Mouse (Mus musculus) lung, postnatal 14 days (tissue): Measurements from ENCODE around the gene Esyt1.
"Not testable (repeated sequence)": the region's sequence is repeated elsewhere in the genome, so short reads cannot be mapped to it uniquely, and the experiment has no call there.

Experiments used
- DNase-seq: peaks from one replicate; pipeline ENCODE4 v3.0.0; 2021

Gene Esyt1

DNA sequence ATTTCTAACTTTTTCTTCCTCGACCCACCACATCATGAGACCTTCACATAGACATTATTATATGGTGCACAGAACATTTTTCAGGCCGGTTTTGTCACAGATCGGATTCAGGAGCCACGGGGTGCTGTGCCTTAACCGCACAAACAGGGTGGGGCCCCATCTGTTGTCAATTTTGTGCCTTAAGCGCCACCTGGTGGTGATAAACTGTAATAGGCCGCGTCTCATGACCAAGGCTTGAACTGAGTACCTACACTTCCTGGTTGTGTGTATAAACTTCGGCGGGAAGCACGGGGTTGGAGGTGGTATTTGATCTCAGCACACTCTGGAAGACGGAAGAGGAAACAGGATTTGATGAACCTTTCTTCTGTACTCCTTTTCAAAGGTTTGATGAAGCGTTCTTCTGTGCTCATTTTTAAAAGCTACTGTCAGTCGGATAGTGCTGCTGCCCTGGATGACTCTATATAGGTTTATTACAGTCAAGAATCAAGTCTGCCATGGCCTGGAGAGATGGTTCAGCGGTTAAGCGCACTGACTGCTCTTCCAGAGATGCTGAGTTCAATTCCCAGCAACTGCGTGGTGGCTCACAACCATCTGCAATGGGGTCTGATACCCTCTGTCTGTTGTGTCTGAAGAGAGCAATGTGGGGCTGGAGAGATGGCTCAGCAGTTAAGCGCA is 10.7 kb upstream of the Esyt1 start:
- DNase-seq: peak; percentile 92

DNA sequence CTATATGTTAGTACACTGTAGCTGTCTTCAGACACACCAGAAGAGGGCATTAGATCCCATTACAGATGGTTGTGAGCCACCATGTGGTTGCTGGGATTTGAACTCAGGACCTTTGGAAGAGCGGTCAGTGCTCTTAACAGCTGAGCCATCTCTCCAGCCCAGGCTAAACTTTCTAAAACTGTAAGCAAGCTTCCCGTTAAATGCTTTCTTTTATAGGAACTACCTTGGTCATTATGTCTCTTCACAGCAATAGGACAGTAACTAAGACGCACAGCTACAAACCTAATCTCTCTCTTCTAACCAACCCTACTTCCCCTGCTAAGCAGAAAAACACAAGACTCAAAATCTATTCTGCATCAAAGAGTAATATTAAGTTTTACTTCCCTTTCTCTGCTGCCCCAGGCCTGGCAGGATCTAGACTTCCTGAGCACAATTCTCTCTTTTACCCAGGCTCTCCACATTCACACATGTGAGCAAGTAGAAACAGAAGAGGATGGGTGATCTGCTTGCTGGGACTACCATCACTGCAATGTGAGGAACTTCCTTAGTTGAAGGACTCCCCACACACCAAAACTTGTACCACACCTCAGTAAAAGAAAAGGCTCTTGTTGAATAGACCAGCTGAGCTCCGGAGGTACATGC is 10.1 kb upstream of the Esyt1 start:
- DNase-seq: no peak

DNA sequence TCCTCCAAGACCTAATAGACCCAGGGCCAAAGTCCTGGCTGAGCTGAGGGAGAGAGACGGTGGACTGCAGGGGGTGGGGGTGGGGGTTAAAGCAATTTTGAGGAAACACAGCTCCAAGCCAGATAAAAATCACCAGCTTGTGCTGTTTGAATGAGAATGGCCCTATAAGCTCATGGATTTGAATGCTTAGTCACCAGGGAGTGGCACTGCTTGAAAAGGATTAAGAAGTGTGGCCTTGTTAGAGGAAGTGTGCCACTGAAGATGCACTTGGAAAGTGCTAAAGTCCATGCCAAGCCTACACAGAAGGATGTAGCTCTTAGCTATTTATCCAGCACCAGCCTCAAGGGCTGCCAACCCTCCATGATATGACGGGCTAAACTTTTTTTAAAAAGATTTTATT is 9.5 kb upstream of the Esyt1 start:
- no peak for DNase-seq

DNA sequence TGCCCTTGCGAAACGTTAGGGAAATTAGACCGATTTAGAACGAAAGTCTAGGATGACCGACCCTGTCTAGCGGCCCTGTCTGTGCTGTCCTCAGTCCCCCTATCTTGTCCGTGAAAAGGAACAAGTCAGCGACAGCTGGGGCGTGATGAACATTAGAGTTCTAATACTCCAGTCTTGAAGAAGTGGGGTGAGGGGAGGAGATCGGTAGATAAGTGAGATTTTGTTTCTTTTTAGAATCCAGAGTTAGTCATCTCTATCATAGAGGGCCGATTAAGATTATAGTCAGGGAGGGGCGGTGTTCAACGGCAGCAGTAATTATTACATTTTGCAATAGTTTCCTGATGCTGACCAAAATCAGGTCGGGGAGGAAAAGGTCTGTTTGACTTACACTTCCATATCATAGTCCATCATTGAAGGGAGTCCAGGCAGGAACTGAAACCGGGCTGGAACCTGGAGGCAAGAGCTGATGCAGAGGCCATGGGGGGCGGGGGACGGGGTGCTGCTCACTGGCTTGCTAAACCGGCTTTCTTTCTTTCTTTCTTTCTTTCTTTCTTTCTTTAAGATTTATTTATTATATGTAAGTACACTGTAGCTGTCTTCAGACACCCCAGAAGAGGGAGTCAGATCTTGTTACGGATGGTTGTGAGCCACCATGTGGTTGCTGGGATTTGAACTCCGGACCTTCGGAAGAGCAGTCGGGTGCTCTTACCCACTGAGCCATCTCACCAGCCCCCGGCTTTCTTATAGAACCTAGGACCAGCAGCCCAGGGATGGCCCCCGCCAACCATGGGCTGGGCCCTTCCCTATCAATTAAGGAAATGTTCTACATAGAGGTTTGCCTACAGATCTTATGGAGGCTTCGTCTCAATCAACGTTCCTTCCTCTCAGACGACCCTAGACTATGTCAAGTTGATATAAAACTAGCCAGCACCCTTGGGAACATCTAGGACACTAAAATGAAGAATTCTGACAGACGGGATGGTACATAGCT is 990 bp upstream of the Esyt1 start:
- DNase-seq: no peak

DNA sequence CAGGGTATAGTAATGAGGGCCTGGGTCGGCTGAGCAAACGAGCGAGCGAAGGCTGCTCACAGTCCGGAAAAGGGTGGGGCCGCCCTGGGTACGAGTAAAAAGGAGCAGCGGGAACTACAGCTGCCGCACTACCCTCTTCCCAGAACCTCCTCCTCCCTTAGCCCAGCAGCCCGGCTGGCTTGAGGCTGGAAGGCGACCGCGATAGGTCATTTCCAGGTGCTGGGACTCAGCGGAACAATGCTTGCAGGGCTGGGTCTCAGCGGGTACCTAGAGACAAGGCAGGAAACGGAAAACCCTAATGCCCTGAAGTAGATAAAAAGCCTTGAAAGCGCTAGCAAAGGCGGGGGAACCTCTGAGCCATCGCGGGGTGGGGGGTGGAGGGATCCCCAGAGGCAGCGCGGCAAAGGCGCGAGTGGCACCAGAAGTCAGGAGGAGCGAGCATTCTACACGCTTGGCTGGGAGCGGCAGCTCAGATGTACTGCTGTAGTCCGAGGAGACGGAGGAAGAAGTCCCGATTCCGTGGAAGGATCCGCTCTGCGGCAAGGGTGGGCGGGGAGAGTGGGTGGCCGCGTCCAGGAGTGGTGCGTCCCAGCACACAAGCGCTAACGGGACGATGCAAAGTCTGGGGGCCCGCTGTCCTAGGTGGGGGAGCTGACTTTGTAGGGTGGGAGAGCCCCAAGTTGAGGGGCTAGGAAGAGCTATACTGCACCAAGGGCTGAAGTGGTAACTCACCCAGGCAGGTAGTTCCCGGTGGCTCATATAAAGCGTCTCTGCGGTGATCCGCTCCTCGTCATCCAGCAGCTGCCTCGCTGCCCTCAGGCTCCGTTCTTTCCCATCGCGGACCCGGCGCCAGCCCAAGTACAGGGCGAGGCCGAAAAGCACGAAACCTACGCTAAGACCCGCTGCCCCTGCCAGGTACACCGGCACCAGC is 674 bp downstream of the Esyt1 start:
- peak; percentile 62 for DNase-seq

DNA sequence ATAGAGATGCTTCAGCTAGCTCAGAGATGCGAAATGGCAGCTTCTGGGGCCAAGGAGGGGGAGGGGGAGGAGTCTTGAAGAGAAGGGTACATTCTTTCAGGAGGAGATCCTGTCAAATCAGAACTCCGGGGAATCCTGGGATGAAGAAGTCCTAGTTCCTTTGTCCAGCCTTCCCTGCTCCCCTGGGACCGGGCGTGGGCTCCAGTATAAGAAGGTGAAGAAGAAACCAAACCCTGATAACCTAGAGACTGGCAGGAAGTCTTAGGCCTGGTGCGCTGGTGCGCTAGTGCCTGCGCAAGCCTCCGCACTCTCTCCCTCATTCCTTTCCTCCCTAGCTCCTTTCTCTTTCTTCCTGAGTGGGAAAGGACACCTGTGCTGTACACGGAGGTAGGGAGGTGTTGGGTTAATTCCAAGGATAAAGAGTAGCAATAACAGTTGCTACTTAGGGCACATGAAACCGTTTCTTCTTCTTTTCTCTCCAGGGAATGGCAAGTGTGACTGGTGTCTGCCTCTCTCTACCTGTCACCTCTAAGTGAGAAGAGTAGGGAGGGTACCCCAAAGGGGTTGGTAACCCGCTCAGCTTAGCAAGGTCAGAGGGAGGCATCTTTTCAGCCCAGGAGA is 1.4 kb downstream of the Esyt1 start:
- peak; percentile 24 for DNase-seq

DNA sequence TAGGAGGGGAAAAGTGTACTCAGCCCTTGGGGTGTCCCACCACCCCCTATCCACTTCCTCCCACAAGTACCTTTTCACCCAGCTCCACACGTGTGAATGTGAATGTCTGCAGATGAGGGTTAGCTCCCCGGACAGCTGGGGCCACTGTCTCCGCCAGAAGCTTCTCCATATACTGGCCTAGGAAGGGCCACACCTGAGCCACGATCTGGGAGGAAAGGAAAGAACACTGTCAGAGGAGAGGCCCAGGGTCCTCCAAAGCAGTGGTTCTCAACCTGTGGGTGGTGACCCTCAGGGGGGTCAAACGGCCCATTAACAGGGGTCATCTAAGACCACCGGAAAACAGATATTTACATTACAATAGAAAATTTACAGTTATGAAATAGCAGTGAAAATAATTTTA is 3.3 kb downstream of the Esyt1 start:
- DNase-seq: no peak

DNA sequence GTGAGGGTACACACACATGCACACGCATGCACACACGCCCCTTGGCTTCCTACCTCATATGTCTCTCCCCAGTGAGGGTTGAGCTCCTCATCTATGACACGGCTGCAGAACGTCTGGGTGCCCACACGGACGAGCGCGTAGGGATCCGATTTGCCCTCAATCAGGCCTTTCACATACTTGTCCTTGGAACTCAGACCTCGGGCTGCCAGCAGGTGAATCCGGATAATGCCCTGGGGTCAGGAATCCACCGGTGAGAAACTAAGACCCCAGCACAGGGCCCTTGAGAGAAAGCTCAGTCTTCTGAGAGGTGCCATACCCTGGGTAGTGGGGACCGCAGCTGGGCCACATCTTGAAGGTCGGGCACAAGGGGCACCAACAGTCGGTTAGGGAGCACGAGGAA is 5.1 kb downstream of the Esyt1 start:
- no peak for DNase-seq

DNA sequence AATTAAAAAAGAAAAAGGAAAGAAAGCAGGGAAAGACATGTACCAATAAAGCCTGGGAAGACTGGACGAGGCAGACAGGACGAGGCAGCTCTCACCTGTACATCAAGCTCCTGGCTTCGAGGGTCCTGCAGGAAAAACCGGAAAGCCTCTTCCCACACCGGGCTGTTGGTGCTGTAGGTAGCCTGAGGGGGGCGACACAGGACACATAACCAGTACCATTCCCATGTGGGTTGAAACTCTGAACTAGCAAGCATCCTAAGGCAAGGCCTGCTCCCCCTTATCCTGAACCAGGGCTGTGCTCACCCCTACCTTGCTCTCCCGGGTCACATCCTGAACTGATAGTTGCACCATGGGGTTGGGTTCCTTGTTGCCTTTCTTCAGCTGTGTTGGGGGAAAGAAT is 6.8 kb downstream of the Esyt1 start:
- DNase-seq: peak; percentile 58

DNA sequence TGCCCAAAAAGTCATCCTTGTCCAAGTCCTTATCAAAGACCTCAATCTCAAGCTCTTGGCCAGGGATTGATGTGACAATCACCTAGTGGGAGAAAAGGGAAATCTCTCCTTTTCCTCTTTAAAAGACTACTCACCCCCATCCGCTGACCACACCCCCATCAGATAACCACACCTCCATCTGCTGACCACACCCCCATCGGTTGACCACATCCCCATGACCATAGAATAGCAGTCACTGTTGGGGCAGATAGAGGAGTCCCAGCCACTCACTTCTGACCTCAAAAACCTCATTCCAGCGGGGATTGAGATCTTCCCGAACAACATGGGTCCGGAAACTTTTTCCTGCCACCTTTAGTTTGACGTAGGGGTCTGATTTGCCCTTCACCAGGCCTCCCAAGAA is 9.0 kb downstream of the Esyt1 start:
- no peak for DNase-seq

DNA sequence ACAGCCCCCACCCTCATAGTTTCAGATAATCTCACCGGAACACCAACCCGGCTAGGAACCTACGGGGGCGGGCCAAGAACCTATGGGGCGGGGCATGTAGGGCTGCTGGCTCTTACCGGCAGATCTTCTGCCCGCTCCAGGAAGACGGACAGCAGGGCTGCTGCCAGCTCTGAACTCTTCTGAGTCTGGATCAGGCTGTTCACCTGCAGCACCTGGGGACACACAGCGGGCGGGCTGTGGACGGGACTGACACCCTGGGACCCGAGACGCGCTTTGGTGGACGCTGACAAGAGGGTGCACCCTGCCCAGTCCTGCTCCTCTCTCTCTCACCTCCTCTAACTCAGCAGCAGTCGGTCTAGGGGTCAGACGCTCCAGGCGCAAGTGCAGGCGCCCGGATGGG is 9.6 kb downstream of the Esyt1 start:
- DNase-seq: no peak

DNA sequence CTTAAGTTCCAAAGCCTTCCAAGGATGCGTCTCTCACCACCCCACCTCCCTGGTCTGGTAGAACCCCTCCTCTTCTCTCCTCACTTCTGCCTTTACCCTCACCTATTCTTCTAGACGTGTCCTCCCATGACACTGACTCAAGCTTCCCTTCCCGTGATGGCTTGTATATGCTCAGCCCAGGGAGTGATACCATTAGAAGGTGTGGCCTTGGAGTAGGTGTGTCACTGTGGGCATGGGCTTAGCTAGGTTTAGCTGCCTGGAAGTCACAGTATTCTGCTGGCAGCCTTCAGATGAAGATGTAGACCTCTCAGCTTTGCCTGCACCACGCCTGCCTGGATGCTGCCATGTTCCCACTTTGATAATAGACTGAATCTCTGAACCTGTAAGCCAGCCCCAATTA is 10.6 kb downstream of the Esyt1 start:
- DNase-seq: no peak

DNA sequence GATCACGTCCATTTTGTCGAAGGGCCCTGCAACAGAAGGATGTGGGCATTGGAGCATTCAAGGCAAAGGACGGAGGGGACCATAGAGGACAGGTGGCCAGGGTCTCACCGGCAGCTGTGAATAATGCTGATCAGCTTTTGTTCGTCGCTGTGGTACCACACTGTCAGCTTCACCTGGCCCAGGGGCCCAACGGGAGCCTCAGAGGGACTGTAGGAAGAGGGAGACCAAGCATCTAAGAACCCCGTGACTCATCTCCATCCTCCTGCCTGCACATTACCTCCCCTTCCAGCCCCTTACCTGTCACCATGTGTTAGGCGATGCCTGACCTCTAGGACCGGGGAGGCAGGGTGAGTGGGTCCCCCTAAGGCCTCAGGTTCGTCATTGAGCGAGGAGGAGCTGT is 13.9 kb downstream of the Esyt1 start:
- DNase-seq: no peak

DNA sequence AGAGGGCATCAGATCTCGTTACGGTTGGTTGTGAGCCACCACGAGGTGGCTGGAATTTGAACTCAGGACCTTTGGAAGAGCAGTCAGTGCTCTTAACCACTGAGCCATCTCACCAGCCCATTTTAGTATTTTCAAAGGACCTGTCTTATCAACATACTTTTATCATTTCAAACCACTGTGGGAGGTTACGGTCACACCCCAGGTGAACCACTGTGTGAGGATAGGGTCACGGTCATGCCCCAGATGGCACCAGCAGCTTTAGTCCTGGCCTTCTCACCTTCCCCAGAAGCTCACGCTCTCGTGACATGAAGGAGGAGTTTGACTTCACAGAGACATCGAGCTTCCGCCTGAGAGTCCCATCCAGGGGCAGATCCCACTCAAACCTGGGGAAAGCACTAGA is 14.5 kb downstream of the Esyt1 start:
- no peak for DNase-seq

DNA sequence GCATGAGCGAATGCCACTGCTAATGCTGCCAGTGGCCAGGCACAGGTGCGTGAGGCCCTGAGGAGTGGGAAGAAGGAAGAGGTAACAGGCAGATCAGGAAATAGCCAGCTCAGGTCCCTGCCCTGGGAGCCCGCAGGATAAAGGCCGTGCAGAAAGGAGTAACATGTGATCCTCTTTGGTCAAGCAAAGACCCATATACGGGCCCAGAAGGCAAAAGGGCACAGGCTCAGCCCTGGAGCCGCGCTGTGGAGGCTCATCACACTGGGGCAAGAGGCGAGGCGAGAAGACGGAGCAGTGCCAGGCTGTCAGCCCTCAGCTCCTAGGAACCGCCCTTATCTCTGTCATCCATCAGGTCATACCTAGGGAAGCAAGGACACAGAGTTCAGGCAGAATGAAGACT is 15.4 kb downstream of the Esyt1 start:
- no peak for DNase-seq

DNA sequence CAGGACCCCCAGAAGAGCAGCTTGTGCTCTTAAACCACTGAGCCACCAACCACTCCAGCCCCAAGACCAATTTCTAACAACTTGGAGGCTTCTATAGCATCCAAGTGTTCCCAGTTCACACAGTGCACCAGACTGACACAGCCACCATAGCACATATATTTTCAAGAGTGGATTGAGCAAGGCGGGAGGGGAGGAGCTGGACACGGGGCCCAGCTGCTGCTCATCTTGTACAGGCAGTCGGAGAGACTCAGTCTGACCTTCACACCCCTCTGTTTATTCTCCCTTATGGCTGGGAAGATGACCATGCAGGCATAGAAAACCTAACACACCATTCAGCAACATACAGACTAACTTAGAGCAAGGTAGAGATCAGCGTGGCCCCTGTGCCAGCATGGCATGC is 15.8 kb downstream of the Esyt1 start:
- DNase-seq: no peak

DNA sequence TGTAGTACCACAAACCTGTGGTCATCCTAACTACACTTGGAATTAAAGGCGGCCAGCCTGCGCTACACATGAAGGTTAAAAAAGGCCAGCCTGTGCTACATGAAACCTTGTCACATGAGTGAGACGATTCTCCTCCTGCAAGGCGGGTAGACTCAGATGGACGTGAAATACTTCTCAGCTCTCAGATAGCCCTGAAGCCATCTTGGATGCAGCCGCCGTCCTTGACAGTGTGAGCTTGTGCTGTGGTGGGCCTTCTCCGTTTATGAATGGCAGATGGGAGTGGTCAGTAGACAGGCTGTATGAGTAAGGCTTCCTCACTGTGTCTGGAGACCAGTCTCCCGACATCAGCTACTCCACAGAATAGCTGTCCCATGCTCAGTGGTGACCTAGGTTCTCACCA is 16.5 kb downstream of the Esyt1 start:
- no peak for DNase-seq

DNA sequence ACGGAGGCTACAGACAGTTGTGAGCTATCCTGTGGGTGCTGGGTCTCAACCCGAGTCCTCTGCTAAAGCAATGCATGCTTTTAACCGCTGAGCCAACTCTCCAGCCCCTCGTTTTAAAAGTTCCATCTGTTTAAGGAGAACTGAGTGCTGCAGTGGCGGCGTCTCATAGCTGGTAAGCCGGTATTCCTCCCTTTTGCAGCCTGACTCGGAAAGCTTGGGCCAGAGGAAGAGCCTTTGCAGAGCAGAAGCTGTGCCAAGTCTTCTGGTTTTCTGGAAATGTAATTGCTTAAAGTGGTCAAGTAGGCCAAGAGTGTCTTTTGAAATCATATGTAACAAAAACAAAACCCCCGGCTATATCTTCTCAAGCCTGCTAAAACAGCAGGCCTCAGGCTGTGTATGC is 17.4 kb downstream of the Esyt1 start:
- DNase-seq: no peak

DNA sequence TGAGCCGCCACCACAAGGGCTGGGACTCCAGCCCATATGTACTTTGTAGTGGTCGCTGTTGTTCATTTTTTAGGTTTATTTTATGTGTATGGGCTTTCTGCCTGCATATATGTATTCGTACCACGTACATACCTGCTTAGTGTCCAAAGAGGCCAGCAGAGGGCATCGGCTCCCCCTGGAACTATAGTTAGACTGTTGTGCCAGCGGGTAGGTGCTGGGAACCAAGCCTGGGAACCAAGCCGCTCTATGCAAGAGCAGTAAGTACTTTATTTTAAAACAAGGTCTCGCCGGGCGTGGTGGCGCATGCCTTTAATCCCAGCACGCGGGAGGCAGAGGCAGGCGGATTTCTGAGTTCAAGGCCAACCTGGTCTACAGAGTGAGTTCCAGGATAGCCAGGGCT is 19.7 kb downstream of the Esyt1 start:
- DNase-seq: no peak

DNA sequence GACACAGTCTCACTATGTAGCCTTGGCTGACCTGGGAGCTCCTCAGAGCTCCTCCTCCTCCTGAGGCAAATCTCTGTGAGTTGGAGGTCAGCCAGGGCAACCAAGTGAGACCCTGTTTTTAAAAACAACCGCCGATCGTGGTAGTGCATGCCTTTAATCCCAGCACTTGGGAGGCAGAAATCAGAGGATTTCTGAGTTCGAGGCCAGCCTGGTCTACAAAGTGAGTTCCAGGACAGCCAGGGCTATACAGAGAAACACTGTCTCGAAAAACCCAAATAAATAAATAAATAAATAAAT is 20.4 kb downstream of the Esyt1 start:
- DNase-seq: not testable (repeated sequence)

DNA sequence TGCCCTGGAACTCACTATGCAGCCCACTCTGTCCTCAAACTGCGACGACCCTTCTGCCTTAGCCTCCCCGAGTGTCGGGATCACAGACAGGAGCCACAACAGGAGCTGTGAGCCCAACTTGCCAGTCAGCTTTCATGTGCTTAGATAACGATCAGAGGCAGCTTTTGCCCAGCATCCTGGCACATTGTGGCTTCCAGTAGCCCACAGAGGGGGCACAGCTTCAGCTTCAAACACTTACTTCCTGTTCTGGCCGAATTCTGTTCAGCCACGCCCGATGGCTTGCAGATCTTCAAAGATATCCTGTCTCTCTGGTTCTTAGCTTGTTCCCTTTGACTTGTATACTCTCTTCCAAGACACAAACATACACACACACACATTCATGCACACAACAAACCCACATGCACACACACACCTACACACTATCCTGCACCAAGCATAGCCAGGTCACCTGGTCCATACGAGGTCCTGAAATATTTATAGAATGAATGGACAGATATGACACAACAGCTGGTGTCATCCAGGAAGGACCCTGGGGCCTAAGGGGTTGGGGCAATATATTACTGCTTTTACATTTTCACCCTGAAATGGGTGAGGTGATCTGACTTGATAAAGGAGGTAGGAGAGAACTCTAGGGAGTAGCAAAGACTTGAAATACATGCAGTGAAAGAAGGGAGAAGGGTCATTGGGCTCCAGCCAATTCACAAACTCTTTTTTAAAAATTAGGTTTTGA is 20.9 kb downstream of the Esyt1 start:
- DNase-seq: peak; percentile 31

DNA sequence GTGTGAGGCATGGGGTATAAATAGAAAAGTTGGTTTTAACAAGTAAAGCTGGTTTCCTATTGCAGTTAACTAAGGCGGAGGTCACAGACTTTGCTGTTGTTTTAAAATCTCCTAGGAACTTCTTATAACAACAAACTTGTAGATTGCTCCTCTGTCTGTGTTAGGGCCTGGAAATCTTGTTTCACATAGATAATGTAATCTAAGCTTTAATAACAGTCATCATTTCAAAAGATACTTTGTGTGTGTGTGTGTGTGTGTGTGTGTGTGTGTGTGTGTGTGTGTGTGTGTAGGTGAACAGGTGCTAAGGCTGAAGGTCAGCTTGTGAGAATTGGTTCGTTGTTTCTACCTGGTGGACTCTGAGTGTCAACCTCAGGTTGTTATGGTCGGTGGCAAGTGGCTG is 21.7 kb downstream of the Esyt1 start:
- no peak for DNase-seq
